Mouse (Mus musculus): ENCODE measurements around the gene Galnt5. TPM values are rescaled to one million over a fixed set of nuclear protein-coding genes. Genes with fewer than 3 reads are reported as not detected.

Galnt5 gene
- total RNA-seq, 2 experiments from 2014 or later: not detected

Other genes starting within 250 kb of the Galnt5 start
- 1 to 10 TPM; 1.5 to 1.7 TPM for gene Ermn, start 55.0 kb downstream of the Galnt5 start, total RNA-seq (2021)
- gene Cytip, start 197.6 kb downstream of the Galnt5 start, total RNA-seq (2021): under 1 TPM; 0.64 to 0.91 TPM